Mouse (Mus musculus): ENCODE measurements at regions not wholly inside any gene's neighbourhood (a gene's known extent, or its start where the extent isn't known, plus 50 kb on each side); places are given as distances from the start of the nearest gene placed in this dataset.

- no peak for DNase-seq (ENCODE audit: low read depth, low spot score)
Observed at GRCm38 (mm10) chr1:71904376-71904948, 251.5 kb upstream of the Fn1 start.

GRCm38 (mm10) chr1:71900106-71901074, 247.4 kb upstream of the Fn1 start:
- no peak for DNase-seq (ENCODE audit: low read depth, low spot score)

DNA sequence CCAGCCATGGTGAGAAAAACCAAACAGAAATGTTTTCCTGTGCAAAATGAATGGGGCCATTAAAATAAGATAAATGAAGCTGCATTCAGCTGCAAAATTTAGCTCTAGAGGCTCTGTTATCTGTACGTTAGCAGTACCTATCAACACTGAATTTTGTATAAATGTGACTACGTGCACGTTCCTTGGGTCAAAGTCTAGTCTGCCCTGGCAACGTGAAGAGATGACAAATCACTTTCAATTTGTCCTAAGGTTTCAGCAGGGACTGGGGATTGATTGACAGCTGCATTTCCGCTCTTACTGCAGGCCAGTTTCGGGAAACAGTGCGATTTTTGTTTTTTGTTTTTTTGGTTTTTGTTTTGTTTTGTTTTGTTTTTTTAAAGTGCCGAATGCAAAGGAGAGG, 246.1 kb upstream of the Fn1 start:
- no peak for DNase-seq (ENCODE audit: low read depth, low spot score)

- no peak for DNase-seq (ENCODE audit: low read depth, low spot score)
Observed at GRCm38 (mm10) chr1:71898198-71898597, 245.2 kb upstream of the Fn1 start.

- DNase-seq (ENCODE audit: low read depth, low spot score): no peak
Observed at GRCm38 (mm10) chr1:71897464-71898051, 244.6 kb upstream of the Fn1 start.

GRCm38 (mm10) chr1:71896141-71896725, 243.2 kb upstream of the Fn1 start:
- DNase-seq (ENCODE audit: low read depth, low spot score): no peak

GRCm38 (mm10) chr1:71893636-71894035, 240.6 kb upstream of the Fn1 start:
- DNase-seq (ENCODE audit: low read depth, low spot score): no peak

DNA sequence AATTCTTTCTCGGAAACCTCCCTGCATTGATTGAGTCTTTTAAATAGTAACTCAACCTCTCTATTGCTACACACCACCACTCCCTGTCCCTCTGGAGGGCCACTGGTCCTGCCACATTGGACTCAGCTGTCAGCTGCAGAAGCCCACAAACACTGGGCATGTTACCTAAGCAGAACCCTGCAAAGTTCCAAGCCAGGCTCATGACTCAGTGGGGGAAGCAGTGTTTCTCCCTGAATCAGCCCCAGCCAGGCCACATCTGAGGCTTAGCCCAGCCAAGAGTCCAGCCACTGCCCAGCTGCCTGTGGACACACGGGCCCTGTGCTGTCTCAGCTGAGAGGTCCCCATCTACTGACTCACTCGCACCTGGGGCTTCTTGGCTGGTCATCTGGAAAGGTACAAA, 234.8 kb upstream of the Fn1 start:
- no peak for DNase-seq (ENCODE audit: low read depth, low spot score)

- no peak for DNase-seq (ENCODE audit: low read depth, low spot score)
Observed at GRCm38 (mm10) chr1:71886903-71887302, 233.9 kb upstream of the Fn1 start.

- DNase-seq (ENCODE audit: low read depth, low spot score): no peak
Observed at GRCm38 (mm10) chr1:71886233-71886632, 233.2 kb upstream of the Fn1 start.

DNA sequence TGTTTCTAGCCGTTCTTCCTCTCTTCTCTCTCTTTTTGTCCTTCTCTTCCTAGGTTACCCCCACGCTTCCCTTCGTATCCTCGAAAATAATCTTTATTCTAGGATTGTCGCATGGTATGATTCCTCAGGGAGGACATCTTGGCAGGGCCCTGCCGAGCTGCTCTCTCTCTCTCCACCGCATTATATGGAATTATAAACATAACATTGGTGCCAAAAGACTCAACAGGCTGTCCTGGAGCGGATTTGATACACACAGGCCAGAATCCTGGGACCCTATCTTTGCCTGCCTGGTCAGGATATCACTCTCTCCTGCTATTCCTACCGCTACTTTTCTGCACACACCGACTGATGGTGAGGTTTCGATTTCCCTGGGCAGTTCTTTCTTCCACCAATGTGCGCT, 228.9 kb upstream of the Fn1 start:
- no peak for DNase-seq (ENCODE audit: low read depth, low spot score)

- no peak for DNase-seq (ENCODE audit: low read depth, low spot score)
Observed at GRCm38 (mm10) chr1:71881191-71881590, 228.2 kb upstream of the Fn1 start.

GRCm38 (mm10) chr1:71880480-71880879, 227.5 kb upstream of the Fn1 start:
- no peak for DNase-seq (ENCODE audit: low read depth, low spot score)

GRCm38 (mm10) chr1:71876712-71877401, 223.9 kb upstream of the Fn1 start:
- DNase-seq (ENCODE audit: low read depth, low spot score): no peak

- no peak for DNase-seq (ENCODE audit: low read depth, low spot score)
Observed at GRCm38 (mm10) chr1:71874037-71874436, 221.0 kb upstream of the Fn1 start.

GRCm38 (mm10) chr1:71865670-71866069, 212.7 kb upstream of the Fn1 start:
- DNase-seq (ENCODE audit: low read depth, low spot score): no peak

- no peak for DNase-seq (ENCODE audit: low read depth, low spot score)
Observed at GRCm38 (mm10) chr1:71864749-71865148, 211.7 kb upstream of the Fn1 start.

DNA sequence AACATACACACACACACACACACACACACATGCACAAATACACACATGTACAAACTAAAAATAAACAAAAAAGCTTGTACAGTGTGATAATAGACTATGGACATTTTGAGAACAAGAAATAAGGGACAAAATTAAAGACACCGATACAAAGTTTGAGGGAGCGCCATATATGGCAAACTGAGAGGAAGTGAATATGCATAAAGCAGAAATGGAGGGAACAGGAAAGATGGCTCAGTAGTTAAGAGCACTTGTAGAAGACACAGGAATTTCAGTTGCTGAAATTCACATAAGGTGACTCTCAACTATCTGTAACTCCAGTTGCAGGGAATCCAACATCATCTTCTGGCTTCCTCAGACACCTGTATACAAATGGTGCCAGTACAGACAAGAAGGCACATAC, 200.2 kb upstream of the Fn1 start:
- DNase-seq (ENCODE audit: low read depth, low spot score): no peak

DNA sequence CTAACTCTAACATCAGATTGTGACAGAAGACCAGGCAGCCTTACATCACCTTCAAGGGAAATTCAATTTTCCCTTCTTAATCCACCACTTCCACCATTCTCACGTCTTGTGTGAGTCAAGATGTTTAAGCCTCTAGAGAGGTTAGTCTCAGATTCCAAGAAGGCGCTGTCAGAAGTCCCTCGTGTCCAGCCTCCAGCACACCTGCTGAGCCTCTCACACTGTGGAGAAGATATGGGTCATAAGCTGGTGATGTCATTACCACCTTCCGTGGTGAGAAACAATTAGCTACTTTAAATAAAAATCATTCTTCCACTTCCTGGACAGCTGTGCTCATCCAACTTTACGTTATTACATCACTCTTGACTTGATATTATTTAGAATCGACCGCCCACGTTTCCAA, 198.3 kb upstream of the Fn1 start:
- no peak for DNase-seq (ENCODE audit: low read depth, low spot score)

GRCm38 (mm10) chr1:71848656-71849055, 195.7 kb upstream of the Fn1 start:
- DNase-seq (ENCODE audit: low read depth, low spot score): no peak

- DNase-seq (ENCODE audit: low read depth, low spot score): no peak
Observed at GRCm38 (mm10) chr1:71844938-71845685, 192.1 kb upstream of the Fn1 start.
